Mouse (Mus musculus): ENCODE data around the gene Cdkn2d.
"Not testable (repeated sequence)": the region's sequence is repeated elsewhere in the genome, so short reads cannot be mapped to it uniquely, and the experiment has no call there.

Gene Cdkn2d

GRCm38 (mm10) chr9:21291022-21291787 is at the start of gene Cdkn2d:
TSS of gene Cdkn2d (minus strand) at chr9:21291407.
- DNase-seq (ENCODE audit: low spot score): peak; percentile 99

GRCm38 (mm10) chr9:21340411-21340810 is 49.2 kb upstream of the Cdkn2d start:
- DNase-seq (ENCODE audit: low spot score): no peak

DNA sequence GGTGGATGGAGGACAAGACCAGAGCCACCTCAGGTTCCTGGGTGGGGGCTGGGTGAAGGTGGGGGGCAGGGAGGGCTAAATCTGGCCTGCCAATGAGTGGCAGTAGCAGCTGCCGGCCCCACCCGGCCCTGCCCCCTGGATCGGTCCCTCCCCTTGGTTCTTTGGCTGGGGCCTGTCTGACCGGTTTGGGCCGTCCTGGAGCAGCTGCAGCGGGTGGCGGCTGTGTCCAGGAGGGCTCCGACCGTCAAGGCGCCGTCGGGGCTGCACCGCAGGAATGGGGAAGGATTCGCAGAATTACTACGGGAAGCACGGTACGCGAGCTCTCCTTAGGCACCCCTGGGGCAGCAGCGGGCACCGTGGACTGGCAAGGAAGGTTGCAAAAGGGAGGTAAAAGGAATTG is 46.4 kb upstream of the Cdkn2d start:
- DNase-seq (ENCODE audit: low spot score): no peak

- DNase-seq (ENCODE audit: low spot score): no peak
Observed at GRCm38 (mm10) chr9:21336491-21336890, 45.3 kb upstream of the Cdkn2d start.

- no peak for DNase-seq (ENCODE audit: low spot score)
Observed at GRCm38 (mm10) chr9:21335391-21335790, 44.2 kb upstream of the Cdkn2d start.

DNA sequence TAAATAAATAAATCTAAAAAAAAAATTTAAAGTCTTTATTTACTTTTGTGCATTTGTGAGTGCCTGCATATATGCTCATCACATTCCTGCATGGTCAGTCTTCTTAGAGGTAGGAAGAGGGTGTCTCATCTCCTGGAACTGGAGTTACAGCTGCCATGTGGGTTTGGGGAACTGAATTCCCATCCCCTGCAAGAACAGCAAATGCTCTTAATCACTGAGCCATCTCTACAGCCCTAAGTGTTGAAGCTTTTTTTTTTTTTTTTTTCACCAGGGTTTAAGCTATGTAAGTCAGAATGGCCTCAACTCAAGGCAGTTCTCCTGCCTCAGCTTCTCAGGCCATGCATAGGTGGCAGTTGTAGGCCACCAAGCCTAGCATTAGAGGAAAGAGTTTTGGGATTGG is 43.5 kb upstream of the Cdkn2d start:
- no peak for DNase-seq (ENCODE audit: low spot score)

DNA sequence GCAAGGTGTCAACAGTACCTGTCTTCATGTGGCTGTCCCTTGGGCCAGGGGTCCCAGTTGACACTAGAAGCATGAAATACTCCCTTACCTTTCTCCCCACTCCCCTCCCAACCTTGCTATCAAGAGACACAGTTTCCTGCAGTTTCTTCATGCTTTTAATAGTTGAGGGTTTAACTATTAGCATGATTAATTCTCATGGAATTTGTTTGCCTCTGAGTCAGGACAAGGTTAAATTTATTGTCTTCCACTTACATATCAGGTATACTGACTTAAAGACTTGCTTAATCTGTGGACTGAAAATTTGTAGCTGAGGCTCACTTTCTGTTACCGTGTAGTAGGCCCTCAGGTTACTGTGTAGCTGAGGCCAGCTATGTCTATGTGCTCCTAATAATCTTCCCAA is 42.3 kb upstream of the Cdkn2d start:
- no peak for DNase-seq (ENCODE audit: low spot score)

- no peak for DNase-seq (ENCODE audit: low spot score)
Observed at GRCm38 (mm10) chr9:21332161-21333061, 41.2 kb upstream of the Cdkn2d start.

DNA sequence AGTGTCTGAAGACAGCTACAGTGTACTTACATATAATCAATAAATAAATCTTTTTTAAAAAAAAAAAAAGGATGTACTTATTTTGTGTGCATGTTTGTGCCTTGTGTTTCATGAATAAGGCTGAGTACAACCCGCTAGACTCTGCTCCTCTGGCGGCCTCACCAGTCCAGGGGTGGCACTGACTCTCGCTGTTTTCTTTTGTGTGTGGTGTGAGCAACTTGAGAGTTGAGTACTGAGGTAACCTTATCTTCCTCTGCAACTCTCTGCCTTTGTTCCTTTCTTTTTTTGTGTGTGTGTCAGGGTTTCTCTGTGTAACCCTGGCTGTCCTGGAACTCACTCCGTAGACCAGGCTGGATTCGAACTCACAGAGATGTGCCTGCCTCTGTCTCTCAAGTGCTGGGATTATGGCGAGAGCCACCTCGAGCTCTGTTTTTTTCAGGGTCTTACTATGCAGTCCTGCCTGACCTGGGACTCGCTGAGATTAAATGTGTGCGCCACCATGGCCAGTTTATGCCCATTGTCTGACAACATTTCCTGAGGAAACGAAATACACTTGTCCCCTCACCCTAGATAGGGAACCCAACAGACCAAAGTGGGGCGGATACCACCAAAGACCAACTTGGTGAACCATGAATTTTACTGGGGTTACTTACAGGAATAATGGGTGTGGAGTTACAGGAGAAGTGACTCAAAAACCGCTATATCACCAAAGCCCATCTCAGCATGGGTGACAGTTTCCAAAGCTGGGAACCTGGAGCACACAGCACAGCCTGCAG is 40.3 kb upstream of the Cdkn2d start:
- no peak for DNase-seq (ENCODE audit: low spot score)

GRCm38 (mm10) chr9:21329699-21330289 is 38.6 kb upstream of the Cdkn2d start:
- no peak for DNase-seq (ENCODE audit: low spot score)

GRCm38 (mm10) chr9:21329041-21329440 is 37.8 kb upstream of the Cdkn2d start:
- DNase-seq (ENCODE audit: low spot score): no peak

GRCm38 (mm10) chr9:21328041-21328440 is 36.8 kb upstream of the Cdkn2d start:
- no peak for DNase-seq (ENCODE audit: low spot score)

DNA sequence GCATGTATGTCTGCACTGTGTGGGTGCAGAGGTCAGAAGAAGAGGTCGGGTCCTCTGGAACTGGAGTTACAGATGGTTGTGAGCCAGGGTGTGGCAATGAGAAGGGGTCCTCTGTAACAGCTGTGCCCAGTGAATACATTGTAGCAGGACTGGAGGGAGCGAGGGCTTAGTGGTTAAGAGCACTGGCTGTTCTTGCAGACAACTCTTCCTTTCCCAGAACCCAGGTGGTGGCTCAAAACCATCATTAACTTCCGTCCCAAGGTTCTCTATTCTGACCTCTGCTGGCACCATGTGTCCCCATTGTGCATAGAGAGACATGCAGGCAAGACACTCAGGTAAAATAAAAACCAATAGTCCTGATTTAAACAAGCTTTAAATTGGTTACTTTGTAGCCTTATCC is 36.4 kb upstream of the Cdkn2d start:
- no peak for DNase-seq (ENCODE audit: low spot score)

GRCm38 (mm10) chr9:21324269-21324668 is 33.1 kb upstream of the Cdkn2d start:
- DNase-seq (ENCODE audit: low spot score): no peak

DNA sequence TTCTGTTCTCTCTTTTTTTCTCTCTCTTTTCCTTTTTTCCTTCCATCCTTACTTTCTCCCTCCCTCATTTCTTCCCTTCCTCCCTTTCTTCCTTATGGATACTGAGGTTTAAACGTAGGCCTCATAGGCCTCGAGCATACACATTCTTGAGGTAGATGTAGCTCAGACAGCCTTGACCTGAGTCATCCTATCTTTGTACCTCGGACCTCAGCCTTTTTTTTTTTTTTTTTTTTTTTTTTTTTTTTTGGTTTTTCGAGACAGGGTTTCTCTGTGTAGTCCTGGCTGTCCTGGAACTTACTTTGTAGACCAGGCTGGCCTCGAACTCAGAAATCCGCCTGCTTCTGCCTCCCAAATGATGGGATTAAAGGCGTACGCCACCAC is 31.7 kb upstream of the Cdkn2d start:
- not testable (repeated sequence) for DNase-seq (ENCODE audit: low spot score)

DNA sequence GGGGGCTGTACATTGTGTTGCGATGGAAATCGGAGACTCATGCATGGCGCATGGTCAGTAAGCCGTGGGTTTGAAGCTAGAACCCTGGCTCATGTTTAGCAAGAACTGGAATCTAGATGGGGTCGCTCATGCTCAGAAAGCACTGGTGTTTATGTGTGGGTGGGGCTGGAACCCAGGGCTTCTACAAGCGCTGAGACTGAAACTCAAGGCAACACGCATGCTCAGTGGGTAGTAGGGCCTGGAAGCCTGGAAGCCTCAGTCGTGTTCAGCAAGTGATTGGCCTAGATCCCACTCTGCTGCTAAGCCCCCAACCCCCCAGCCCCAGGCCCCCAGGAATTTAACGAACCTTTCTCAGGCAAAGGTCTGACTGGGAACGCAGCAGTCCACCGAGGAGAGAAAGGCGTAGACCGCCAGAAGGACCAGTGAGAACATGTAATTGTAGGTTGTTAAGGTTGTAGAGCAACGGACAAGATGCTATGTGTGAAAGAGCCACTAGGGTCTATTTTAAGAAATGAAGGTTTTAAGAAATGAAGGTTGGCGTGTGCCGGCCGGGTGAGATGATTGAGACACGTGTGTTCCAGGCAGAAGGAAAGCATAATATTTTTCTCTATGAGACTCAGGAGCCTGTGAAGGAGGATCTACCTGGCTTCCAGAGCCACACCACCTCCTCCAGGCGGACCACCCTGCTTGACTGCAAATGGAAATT is 31.2 kb upstream of the Cdkn2d start:
- no peak for DNase-seq (ENCODE audit: low spot score)

DNA sequence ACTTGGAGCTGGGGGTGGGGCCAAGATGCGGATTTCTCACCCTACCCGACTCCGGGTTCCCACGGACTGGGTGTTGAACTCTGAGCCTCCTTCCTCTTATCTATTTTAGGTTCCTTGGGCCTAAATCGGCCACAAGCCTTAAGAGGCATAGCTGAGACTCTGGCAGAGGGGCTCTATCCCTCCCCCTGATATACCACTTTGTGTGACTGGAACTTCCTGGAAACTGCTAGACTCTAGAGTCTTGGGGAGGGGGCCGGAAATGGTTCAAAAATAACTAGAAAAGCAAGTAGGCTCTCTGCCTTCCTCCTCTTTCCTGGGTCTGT is 30.3 kb upstream of the Cdkn2d start:
- peak; percentile 26 for DNase-seq (ENCODE audit: low spot score)

DNA sequence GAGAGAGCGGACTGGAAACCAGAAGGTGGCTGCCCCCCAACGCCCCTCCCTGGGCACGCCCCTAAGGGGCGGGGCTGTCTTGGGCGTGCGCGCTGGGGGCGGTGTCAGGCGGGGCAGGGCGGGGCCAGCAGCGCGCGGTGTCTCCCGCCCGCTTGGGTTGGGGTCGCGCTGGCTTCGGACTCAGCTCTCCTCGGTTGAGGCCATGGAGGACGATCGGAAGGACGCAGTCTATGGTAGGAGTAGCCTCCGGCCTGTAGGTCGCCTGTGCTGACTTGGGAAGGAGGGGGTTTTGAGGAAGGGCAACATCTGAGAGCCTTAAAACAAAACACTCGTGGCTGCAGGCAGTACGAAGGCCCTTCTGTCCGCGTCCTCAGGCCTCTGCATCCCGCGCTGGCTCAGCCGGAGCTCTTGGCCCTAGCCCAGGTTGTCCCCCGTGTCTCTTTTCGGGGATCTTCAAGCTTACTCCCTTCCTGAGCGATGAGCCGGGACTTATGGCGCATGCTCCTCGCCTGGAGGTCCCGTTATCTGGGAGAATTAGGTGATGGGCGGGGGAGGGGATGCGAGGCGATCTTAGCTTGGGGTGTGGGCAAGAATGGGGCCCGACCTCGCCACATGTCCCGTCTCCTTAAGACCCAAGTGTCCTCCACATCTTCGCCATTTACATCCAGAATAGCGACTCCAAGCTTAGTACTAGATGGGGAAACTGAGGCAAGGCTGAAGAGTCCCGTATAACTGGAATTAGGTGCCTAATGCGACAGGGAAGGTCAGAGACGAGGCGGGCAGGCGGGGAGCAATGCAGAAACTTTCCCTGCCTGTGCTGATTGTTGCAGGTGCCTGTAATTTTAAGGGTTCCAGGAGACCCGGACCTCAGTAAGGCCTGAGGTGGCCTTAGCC is 29.7 kb upstream of the Cdkn2d start, which contains the start of gene Slc44a2:
Slc44a2 (plus strand) TSS at position 80 of the 894 bp plus-strand sequence.
- DNase-seq (ENCODE audit: low spot score): peak; percentile 63

- no peak for DNase-seq (ENCODE audit: low spot score)
Observed at GRCm38 (mm10) chr9:21320280-21320618, 29.0 kb upstream of the Cdkn2d start.

DNA sequence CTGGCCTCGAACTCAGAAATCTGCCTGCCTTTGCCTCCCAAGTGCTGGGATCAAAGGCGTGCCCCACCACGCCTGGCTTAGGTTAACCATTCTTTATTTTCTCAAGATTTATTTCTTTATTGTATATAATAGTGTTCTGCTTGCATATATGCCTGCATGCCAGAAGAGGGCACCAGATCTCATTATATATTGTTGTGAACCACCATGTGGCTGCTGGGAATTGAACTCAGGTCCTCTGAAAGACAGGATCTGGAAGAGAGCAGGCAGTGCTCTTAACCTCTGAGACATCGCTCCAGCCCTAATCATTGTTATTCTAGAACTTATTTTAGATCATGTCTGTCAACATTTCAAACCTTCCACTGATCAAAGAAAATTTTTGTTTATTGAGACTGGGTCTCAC is 28.3 kb upstream of the Cdkn2d start:
- no peak for DNase-seq (ENCODE audit: low spot score)

- no peak for DNase-seq (ENCODE audit: low spot score)
Observed at GRCm38 (mm10) chr9:21318792-21319191, 27.6 kb upstream of the Cdkn2d start.

All from left cerebral cortex, adult 11 months (tissue).